Mouse (Mus musculus) spleen, postnatal 14 days (tissue): ENCODE measurements at regions not wholly inside any gene's neighbourhood (a gene's known extent, or its start where the extent isn't known, plus 50 kb on each side); places are given as distances from the start of the nearest gene placed in this dataset.

ENCODE experiments used
- DNase-seq, 2 experiments: peaks; one replicate each; pipeline ENCODE4 v3.0.0; 2021 to 2022; ENCODE audit warnings: low spot score in 2 of 2

GRCm38 (mm10) chr5:33548800-33549199 lies 80.6 kb downstream of the Fam53a start:
- DNase-seq = no peak

DNA sequence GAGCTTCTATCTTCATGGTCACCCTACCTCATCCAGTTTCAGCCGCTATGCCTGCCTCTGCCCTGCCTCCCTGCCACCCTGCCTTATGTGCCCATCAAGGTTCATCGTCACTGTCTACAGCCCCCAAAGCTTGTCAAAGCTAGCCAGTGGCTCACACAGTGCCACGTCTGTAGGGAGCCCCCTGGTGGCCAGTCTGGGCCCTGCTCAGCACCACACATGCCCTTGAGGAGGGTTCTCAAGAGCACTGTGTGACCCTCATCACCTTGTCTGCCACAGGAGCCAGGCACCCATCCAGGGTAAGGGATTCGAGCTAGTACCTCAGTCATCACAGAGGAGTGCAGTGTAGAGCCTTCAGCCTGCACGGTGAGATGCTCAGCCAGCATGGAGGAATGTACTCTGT lies 86.1 kb downstream of the Fam53a start:
- DNase-seq = peak; percentile 25 to 51

DNA sequence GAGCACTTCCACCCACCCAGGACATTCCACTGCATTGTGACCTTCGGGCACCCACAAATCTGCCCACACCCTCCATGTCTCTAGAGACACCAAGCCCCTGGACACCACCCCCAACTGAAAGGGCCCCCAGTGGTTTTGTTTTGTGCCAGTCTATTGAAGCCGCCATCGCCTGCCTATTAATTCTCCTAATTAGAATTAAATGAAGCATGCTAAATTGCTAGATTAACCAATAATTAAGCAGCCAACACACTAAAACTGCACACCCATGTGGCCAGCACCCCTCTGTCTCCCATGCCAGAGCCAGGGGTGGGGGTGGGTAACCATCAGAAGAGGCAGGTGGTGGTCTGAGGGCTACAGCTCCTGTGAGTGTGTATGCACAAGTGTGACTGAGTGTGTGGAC lies 86.8 kb downstream of the Fam53a start:
- DNase-seq = no peak

DNA sequence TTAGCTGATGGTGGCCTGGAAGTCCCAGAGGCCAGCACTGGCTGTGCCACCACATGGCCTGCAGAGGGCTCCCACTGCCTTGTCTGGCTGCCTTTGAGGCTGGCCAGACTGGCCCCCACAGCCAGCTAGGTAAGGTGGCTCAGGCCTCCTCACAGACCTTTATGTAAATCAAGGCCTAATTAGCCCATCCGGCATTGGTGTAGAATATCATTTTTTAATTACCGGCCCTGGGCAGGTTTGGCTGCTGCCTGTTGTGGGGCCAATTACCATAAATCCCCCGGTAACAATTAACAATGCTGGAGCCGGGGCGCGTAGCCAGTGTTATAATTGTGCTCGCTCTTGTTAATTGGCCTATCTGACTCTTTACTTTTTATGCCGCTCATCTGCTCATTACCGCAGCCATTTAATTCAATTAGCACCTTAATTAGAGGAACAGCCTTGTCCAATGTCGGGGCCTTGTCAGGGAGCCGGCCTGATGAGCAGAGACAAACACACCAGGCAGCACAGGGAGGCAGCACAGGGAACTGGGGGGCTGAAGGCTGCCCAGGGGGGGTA lies 87.4 kb downstream of the Fam53a start:
- no peak for DNase-seq

DNA sequence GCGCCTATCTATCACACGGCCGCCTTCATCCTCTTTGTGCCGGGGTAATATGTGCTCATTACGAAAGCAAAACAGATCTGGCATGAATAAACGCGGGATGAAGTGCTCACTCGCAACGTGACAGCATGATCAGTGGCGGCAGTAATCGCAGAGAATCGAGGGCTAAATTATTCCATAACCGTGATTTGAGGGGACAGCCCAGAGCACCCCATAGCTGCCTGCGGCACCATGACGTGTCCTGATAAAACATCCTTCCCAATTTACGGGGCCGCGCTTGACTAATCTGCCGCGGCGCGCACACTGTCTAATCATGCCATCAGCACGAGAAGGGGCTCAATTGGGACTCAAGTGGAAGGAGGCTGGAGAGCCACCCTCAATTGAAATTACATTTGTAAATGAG lies 89.2 kb downstream of the Fam53a start:
- no peak for DNase-seq

DNA sequence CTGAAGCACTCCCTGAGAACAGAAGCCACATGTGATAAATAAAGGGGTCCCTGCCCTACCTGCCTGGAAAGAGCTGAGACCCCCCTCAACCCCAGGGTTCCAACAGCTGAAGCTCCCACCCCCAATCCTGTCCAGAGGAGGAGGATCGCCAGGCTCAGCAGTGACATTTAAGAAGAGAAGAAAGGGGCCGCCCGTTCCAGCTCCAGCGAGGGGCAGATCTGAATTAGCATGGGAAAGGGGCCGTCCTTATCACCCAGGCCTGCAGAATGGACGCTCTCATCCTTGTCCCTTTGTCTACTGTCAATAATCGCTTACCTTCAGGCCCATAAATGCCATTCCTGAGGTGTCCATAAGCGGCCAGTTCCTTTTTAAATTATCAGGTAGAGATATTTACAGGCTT lies 92.0 kb downstream of the Fam53a start:
- DNase-seq = no peak

- DNase-seq = no peak
Measured at GRCm38 (mm10) chr5:33537017-33537416, 92.4 kb downstream of the Fam53a start.

DNA sequence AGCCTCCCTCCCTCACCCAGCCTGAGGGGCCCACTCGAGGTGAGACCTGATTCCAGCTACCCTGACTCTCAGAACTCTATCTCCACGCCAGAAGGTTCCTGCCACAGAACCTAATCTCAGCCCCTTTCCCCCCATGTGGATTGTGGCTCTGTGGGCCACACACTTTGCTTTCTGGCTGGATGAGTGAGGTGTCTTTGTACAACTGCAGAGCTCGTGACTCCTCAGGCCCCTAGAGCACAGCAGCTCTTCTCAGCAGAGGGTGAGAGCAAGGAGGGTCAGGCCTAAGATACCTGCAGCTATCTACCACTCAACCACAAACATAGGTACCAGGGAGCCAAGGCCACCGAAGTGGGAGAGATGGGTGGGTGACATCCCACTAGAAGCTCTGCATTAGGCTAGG lies 93.2 kb downstream of the Fam53a start:
- no peak for DNase-seq

- DNase-seq = no peak
Measured at GRCm38 (mm10) chr5:33535145-33536010, 94.1 kb downstream of the Fam53a start.

DNA sequence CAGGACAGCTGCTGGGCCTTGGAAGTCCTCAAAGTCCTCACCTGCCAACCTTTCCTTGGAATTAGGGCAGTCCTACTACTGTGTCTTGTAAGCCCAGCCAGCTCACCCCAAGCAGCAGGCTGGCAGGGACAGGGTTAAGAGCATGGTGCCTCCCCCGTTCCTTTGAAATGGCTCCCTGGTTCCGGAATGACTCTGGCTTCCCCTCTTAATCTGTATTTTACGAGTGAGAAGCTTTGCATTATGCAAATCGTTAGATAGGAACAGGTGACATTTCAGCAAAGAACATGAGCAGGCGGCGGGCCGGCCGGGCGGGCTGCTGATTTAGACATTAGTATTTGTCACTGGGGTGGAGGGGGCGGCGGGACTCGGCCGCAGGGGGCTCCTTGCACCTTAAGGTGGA lies 95.1 kb downstream of the Fam53a start:
- DNase-seq = no peak

- DNase-seq = no peak
Measured at GRCm38 (mm10) chr5:33533185-33533584, 96.2 kb downstream of the Fam53a start.

- DNase-seq = no peak
Measured at GRCm38 (mm10) chr5:33531263-33531662, 97.5 kb upstream of the Nkx1-1 start.

- DNase-seq = no peak
Measured at GRCm38 (mm10) chr5:33529771-33530170, 96.0 kb upstream of the Nkx1-1 start.

GRCm38 (mm10) chr5:33528971-33529670 lies 95.3 kb upstream of the Nkx1-1 start:
- no peak for DNase-seq

DNA sequence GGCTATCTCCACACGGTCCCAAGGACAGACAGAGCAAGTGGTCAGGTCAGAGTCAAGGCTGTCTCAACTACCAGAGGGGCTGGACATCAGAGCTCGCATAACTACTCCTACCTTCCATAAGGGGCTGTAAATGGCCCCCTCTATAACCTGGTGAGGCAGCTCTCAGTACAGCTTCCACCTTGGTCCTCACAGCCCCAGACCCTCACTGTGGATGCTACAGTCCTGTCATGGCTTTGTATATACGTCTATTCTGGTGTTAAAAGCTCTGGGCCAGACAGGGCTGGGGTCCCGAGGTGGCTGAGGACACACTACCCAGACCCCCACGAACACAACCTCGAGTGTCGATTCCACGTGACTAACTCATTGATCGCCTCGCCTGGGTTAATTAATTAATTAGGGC lies 94.0 kb upstream of the Nkx1-1 start:
- no peak for DNase-seq

DNA sequence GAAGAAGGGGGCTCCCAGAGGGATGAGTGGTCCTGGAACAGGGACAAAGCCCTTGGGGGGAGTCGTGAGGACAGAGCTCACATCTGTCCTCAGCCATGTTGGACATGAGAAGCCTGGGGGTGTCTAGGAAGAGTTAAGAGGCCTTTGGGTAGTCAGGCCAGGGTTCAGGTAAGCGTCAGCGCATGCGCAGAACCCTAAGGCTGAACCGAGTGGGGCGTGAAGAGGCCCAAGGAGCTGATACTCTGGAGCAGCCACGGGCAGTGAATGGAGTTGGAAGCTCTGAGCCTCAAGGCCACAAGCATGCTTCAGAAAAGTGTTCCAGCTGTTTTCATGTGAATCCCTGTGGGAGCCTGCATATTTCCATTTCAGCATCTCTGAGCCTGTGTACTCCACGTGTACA lies 93.5 kb upstream of the Nkx1-1 start:
- DNase-seq = no peak

DNA sequence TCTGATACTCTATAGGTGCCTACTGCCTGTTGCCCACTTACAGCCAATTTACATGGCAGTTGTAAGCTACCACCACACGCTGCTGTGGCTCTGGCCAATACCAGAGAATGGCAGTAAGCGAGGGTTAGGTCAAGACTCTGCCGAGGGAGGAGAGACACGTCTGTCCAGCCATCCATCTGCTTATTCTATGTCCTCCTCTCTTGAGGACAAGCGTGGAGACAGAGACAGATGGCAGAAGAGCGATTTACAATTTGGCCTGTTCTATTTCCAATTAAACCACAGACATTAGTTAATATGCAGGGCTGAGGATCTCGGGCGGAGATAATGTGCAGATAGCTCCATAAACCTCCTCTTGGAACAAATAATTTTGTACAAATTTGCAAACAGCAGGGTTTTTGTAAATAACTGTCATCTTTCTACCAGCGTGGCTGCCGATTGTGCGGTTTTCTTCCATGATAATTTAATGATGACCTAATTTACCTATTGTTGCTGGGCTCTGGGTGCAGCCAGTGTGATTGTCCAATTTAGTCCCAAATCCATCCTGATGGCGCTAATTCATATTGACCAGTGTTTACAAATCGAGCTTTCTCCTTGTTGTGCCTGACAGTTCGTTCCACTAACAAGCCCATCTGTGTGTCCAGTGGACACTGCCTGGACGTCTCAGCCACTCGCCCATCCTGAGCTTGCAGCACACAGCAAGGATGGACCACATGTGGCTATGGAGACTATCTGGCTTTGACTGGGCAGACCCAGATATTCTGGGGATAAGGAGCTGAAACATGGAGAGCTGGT lies 88.4 kb upstream of the Nkx1-1 start:
- no peak for DNase-seq

- DNase-seq = no peak
Measured at GRCm38 (mm10) chr5:33520856-33521255, 87.1 kb upstream of the Nkx1-1 start.

- no peak for DNase-seq
Measured at GRCm38 (mm10) chr5:33519394-33519793, 85.6 kb upstream of the Nkx1-1 start.

- DNase-seq = no peak
Measured at GRCm38 (mm10) chr5:33518860-33519259, 85.1 kb upstream of the Nkx1-1 start.

GRCm38 (mm10) chr5:33517625-33518024 lies 83.8 kb upstream of the Nkx1-1 start:
- DNase-seq = no peak

DNA sequence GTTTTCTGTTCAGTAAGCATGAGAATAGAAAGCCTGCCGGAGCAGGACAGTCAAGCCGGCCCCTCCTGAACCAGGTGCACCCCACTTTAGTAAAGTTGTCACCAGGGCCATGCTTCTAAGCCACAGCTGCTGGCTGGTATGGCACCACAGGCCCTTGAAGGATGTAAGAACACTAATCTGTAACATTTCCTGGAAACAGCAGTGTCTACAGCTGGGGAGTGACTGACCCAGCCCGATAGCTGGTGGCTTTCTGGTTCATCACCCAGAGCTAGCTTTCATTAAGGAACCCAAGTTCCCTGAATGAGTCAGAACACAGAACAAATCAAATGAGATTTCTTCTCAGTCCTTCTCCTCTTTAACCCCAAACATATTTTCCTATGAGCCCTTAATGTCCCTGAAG lies 82.4 kb upstream of the Nkx1-1 start:
- no peak for DNase-seq
